ENCODE assay signal across 16 mouse cellular contexts in the genomic region with DNA sequence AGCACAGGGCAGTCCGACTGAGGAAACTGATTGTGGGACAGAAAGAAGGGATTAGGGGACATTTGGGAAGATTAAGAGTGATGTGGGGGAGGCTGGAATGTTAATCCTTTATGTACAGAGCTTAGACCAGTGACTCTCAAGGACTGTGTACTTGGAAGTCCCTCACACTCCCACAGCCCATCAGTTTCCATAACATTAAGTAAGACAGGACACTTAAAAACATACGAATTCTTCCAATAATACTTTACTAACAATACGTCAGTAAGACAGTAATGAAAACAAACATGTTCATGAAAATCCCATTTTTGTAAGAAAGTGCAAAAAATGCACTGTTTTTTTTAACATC.
DNase-seq lines count a peak whose midpoint lies in the region; ATAC-seq and TF ChIP-seq lines count a peak whose summit lies in the region.
"Had no signal": no experiment of that assay in that cellular context is flagged by ENCODE, and none has a peak within 500 bp of the region (broad histone marks: within the 10 kb centered on the region; RNA-seq: fewer than 3 reads in every experiment).

No protein-coding gene starts in this region.

- peak overlapping the region; percentile 33 for H3K4me2 ChIP-seq in intestine, embryonic 15.5 days (replicated peaks)
- no peak overlapping the region for H3K4me2 ChIP-seq in intestine, postnatal 0 days (replicated peaks; ENCODE audit: low read depth)
- 0 out of 2 replicates have a peak overlapping the region, but pooled peaks have one; percentile 1 for H3K4me2 ChIP-seq in midbrain, postnatal 0 days (ENCODE audit: low read depth, low read length, poor library complexity, severe bottlenecking)
- H3K4me2 ChIP-seq: limb, embryonic 15.5 days had no signal

- no peaks in the 10 kb centered on the region for H3K9me3 ChIP-seq in intestine, embryonic 15.5 days
- H3K9me3 ChIP-seq in intestine, postnatal 0 days (ENCODE audit: control insufficient read depth): no peaks in the 10 kb centered on the region
- no peaks in the 10 kb centered on the region for H3K9me3 ChIP-seq in limb, embryonic 10.5 days (replicated peaks)
- no peaks in the 10 kb centered on the region for H3K9me3 ChIP-seq in midbrain, postnatal 0 days (ENCODE audit: low read length)
- H3K9me3 ChIP-seq: embryonic facial prominence, embryonic 12.5 days; limb, embryonic 15.5 days had no signal

- no peak overlapping the region for H3K27ac ChIP-seq in intestine, embryonic 15.5 days
- no peak overlapping the region for H3K27ac ChIP-seq in intestine, postnatal 0 days (ENCODE audit: low read depth, low read length)
- no peak overlapping the region for H3K27ac ChIP-seq in limb, embryonic 10.5 days
- H3K27ac ChIP-seq in midbrain, postnatal 0 days (ENCODE audit: low read depth, low read length): no peak overlapping the region
- H3K27ac ChIP-seq: embryonic facial prominence, embryonic 12.5 days; left cerebral cortex, adult 2 months; limb, embryonic 15.5 days had no signal

- H3K36me3 ChIP-seq in intestine, embryonic 15.5 days: no peaks in the 10 kb centered on the region
- H3K36me3 ChIP-seq in intestine, postnatal 0 days (ENCODE audit: control insufficient read depth, insufficient read depth): no peaks in the 10 kb centered on the region
- no peaks in the 10 kb centered on the region for H3K36me3 ChIP-seq in limb, embryonic 10.5 days
- H3K36me3 ChIP-seq in midbrain, postnatal 0 days (ENCODE audit: insufficient read depth, low read length): no peaks in the 10 kb centered on the region
- H3K36me3 ChIP-seq: embryonic facial prominence, embryonic 12.5 days; limb, embryonic 15.5 days had no signal

- peak; percentile 20; the same call in 1 of the 2 replicates for ATAC-seq in intestine, embryonic 15.5 days
- no peak for ATAC-seq in intestine, postnatal 0 days
- no peak for ATAC-seq in midbrain, postnatal 0 days (ENCODE audit: low FRiP score)

- no peaks in the 10 kb centered on the region for H3K27me3 ChIP-seq in intestine, embryonic 15.5 days (replicated peaks)
- no peaks in the 10 kb centered on the region for H3K27me3 ChIP-seq in intestine, postnatal 0 days (replicated peaks; ENCODE audit: control insufficient read depth, insufficient read depth, low read length)
- peaks cover 13% of the 10 kb centered on the region; the same call in 1 of the 2 replicates for H3K27me3 ChIP-seq in limb, embryonic 10.5 days (ENCODE audit: low read depth, poor library complexity, severe bottlenecking)
- H3K27me3 ChIP-seq in midbrain, postnatal 0 days (ENCODE audit: insufficient read depth, low read length): no peaks in the 10 kb centered on the region
- H3K27me3 ChIP-seq: limb, embryonic 15.5 days had no signal

- peak; percentile 24 for DNase-seq in embryo, embryonic 10 days (ENCODE audit: low spot score)
- DNase-seq in embryo, embryonic 11 days: no peak
- DNase-seq in limb, embryonic 10.5 days (ENCODE audit: low spot score): no peak
- no peak for DNase-seq in midbrain, postnatal 0 days (ENCODE audit: low spot score)
- no peak for DNase-seq in liver
- DNase-seq in gastrocnemius, postnatal 10 days: no peak
- DNase-seq: adrenal gland, postnatal 14 days; cerebellum, adult 9-10 months; gastrocnemius, postnatal 25 days; lung, adult 18-20 months; lung, postnatal 36 days had no signal

- no peak for TF ChIP-seq CTCF in intestine, postnatal 0 days (IDR thresholded peaks at IDR 0.05; ENCODE audit: low read depth)
- no peak for TF ChIP-seq CTCF in midbrain, postnatal 0 days (IDR thresholded peaks at IDR 0.05)

- no peak overlapping the region for H3K4me3 ChIP-seq in intestine, embryonic 15.5 days (replicated peaks)
- H3K4me3 ChIP-seq in intestine, postnatal 0 days (ENCODE audit: low read depth, low read length): no peak overlapping the region
- peak overlapping the region; percentile 15; the same call in 1 of the 2 replicates for H3K4me3 ChIP-seq in limb, embryonic 10.5 days
- no peak overlapping the region for H3K4me3 ChIP-seq in midbrain, postnatal 0 days (ENCODE audit: low read depth, low read length)
- H3K4me3 ChIP-seq: embryonic facial prominence, embryonic 12.5 days; left cerebral cortex, adult 2 months; limb, embryonic 15.5 days had no signal

- no peak overlapping the region for H3K9ac ChIP-seq in intestine, embryonic 15.5 days
- no peak overlapping the region for H3K9ac ChIP-seq in intestine, postnatal 0 days (ENCODE audit: low read depth, low read length)
- no peak overlapping the region for H3K9ac ChIP-seq in midbrain, postnatal 0 days (replicated peaks; ENCODE audit: low read length, poor library complexity, severe bottlenecking)
- H3K9ac ChIP-seq: embryonic facial prominence, embryonic 12.5 days; limb, embryonic 15.5 days had no signal

- WGBS in intestine, embryonic 15.5 days: 38% methylated on average over 3 of the region's 3 CpGs
- WGBS in intestine, postnatal 0 days: 53% methylated on average over 3 of the region's 3 CpGs
- WGBS in limb, embryonic 10.5 days: 62% methylated on average over 3 of the region's 3 CpGs
- 39% methylated on average over 3 of the region's 3 CpGs for WGBS in midbrain, postnatal 0 days

- peaks cover 4% of the 10 kb centered on the region for H3K4me1 ChIP-seq in intestine, embryonic 15.5 days (replicated peaks)
- peaks cover 3% of the 10 kb centered on the region; the same call in 1 of the 2 replicates for H3K4me1 ChIP-seq in intestine, postnatal 0 days (replicated peaks; ENCODE audit: control insufficient read depth, insufficient read depth, low read length)
- peaks cover 44% of the 10 kb centered on the region for H3K4me1 ChIP-seq in limb, embryonic 10.5 days
- 0 out of 2 replicates have a peak, but pooled peaks cover 3% of the 10 kb centered on the region for H3K4me1 ChIP-seq in midbrain, postnatal 0 days (ENCODE audit: insufficient read depth, low read length)
